Mouse (Mus musculus): ENCODE measurements at regions not wholly inside any gene's neighbourhood (a gene's known extent, or its start where the extent isn't known, plus 50 kb on each side); places are given as distances from the start of the nearest gene placed in this dataset.

DNA sequence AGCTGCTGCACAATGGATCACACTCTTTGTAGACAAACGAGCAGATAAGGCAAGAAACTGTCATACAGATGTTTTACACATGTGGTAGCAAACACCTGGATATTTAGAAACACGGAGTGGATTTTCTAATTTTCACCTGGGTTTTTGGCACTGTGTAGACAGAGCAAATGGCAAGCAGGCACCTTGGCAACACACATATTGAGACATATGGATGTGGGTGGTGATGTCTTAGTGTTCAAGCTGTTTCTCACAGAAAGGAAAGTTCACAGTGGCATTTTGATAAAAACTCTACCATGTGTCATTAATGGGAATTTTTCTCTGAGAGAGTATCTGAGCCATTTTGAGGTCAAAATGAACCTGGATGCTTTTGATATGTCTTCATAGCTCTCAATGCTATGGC lies 417.9 kb upstream of the Megf9 start:
- no peaks in the 10 kb centered on the region for H3K27me3 ChIP-seq (ENCODE audit: insufficient read depth, low read length)
- DNase-seq (ENCODE audit: low spot score) (no peak), ATAC-seq (replicated peaks; ENCODE audit: low FRiP score, low read depth) (no peak)
- WGBS, result 60% methylated on average over 2 of the region's 2 CpGs
- H3K36me3 ChIP-seq (ENCODE audit: insufficient read depth, low read length), result no peaks in the 10 kb centered on the region
- H3K27ac ChIP-seq, result no peak overlapping the region
- no peak overlapping the region for H3K9ac ChIP-seq (ENCODE audit: low read depth, low read length)
- H3K9me3 ChIP-seq (replicated peaks; ENCODE audit: low read length), result no peaks in the 10 kb centered on the region
- no peaks in the 10 kb centered on the region for H3K4me1 ChIP-seq (replicated peaks; ENCODE audit: insufficient read depth, low read length)
- H3K4me2 ChIP-seq (ENCODE audit: low read length), result no peak overlapping the region
- H3K4me3 ChIP-seq (replicated peaks; ENCODE audit: low read depth, low read length), result no peak overlapping the region
- TF ChIP-seq CTCF (IDR thresholded peaks at IDR 0.05; ENCODE audit: low read depth), result no peak

DNA sequence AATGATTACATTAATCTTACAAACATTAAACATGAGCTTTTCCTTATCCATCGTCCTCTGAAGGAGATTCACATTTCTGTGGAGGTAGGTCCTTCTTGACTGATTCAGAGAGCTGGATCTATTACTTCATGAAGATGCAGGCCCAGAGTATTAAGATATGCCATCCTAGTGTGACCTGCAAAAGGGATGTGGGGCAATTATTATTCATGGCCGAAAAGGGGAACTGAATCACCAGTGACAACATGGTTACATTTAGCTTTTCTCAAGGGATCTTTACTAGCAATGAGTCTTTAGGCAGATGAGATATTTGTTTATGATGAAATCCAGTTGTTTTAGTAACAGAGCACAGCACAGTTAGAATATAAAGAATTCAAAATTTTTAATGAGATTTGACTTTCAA lies 405.4 kb upstream of the Megf9 start:
- no peaks in the 10 kb centered on the region for H3K27me3 ChIP-seq (ENCODE audit: insufficient read depth, low read length)
- H3K4me2 ChIP-seq (ENCODE audit: low read length), result no peak overlapping the region
- DNase-seq (ENCODE audit: low spot score), result no peak
- ATAC-seq (replicated peaks; ENCODE audit: low FRiP score, low read depth), result no peak
- 77% methylated on average over 2 of the region's 2 CpGs for WGBS
- no peak overlapping the region for H3K27ac ChIP-seq
- H3K9me3 ChIP-seq (replicated peaks; ENCODE audit: low read length), result no peaks in the 10 kb centered on the region
- H3K4me1 ChIP-seq (replicated peaks; ENCODE audit: insufficient read depth, low read length), result no peaks in the 10 kb centered on the region
- H3K9ac ChIP-seq (ENCODE audit: low read depth, low read length), result no peak overlapping the region
- H3K4me3 ChIP-seq (replicated peaks; ENCODE audit: low read depth, low read length), result no peak overlapping the region
- no peak for TF ChIP-seq CTCF (IDR thresholded peaks at IDR 0.05; ENCODE audit: low read depth)
- no peaks in the 10 kb centered on the region for H3K36me3 ChIP-seq (ENCODE audit: insufficient read depth, low read length)

DNA sequence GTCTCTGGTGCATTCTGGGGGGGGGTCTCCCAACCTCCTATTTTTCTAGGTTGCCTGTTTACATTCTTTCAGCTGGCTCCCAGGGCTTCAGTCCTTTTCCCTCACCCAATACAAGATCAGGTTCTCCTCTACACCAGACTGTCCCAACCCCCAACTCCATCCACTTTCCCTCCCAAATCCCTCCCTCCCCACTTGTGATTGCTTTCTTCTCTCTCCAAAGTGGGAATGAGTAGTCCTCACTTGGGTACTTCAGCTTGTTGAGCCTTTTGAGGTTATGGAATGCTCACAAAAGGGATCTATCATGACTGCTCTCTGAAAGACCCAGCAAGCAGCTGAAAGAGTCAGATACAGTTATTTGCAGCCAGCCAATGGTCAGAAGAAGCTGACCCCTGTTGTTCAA lies 399.3 kb upstream of the Megf9 start:
- Histone ChIP-seq H3K4me3 (replicated peaks; ENCODE audit: low read depth, low read length) (no peak overlapping the region), H3K27me3 (ENCODE audit: insufficient read depth, low read length) (no peaks in the 10 kb centered on the region), H3K9me3 (replicated peaks; ENCODE audit: low read length) (no peaks in the 10 kb centered on the region), H3K27ac (no peak overlapping the region), H3K36me3 (ENCODE audit: insufficient read depth, low read length) (no peaks in the 10 kb centered on the region), H3K9ac (ENCODE audit: low read depth, low read length) (no peak overlapping the region), H3K4me1 (replicated peaks; ENCODE audit: insufficient read depth, low read length) (no peaks in the 10 kb centered on the region), H3K4me2 (ENCODE audit: low read length) (no peak overlapping the region)
- TF ChIP-seq CTCF (IDR thresholded peaks at IDR 0.05; ENCODE audit: low read depth), result no peak
- DNase-seq (ENCODE audit: low spot score) (no peak), ATAC-seq (replicated peaks; ENCODE audit: low FRiP score, low read depth) (no peak)

DNA sequence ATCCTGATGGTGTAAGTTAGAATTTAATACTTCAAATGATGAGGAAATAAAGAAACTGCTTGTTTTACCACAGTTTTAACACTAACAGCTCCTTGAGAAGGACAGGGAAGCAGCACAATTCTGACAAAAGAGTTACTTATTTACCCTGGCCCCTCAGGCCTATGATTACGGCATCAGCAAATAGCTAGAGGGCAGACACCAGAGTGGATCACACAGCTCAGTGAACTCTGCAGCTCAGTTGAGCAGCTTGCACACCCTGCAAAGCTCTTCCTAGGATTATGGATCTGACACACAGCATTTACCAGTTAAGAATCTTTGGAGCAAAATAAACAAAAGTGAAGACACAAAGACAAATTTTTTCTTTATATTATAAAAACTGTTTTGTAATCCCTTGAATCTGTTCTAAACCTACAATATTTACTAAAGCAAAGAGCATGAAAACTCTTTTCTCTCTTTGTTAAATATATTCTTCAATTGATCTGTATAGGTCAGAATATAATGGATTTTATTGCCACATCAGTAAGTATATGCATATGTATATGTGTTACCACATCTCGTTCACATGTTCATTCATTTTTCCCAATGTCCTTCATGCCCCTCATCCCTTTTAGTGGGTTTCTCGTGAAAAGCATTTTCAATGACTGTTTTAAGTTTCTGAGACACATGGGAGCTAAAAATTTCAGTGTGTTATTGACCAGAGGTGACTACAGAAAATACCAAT lies 387.3 kb upstream of the Megf9 start:
- no peak for TF ChIP-seq CTCF (IDR thresholded peaks at IDR 0.05; ENCODE audit: low read depth)
- ATAC-seq (replicated peaks; ENCODE audit: low FRiP score, low read depth) (peak; percentile 81), DNase-seq (ENCODE audit: low spot score) (peak; percentile 30)
- no peak overlapping the region for H3K4me3 ChIP-seq (replicated peaks; ENCODE audit: low read depth, low read length)
- no peak overlapping the region for H3K4me2 ChIP-seq (ENCODE audit: low read length)
- H3K4me1 ChIP-seq (replicated peaks; ENCODE audit: insufficient read depth, low read length), result no peaks in the 10 kb centered on the region
- no peak overlapping the region for H3K9ac ChIP-seq (ENCODE audit: low read depth, low read length)
- H3K27me3 ChIP-seq (ENCODE audit: insufficient read depth, low read length), result no peaks in the 10 kb centered on the region
- H3K9me3 ChIP-seq (replicated peaks; ENCODE audit: low read length), result no peaks in the 10 kb centered on the region
- no peak overlapping the region for H3K27ac ChIP-seq
- no peaks in the 10 kb centered on the region for H3K36me3 ChIP-seq (ENCODE audit: insufficient read depth, low read length)
- 57% methylated on average over 3 of the region's 3 CpGs for WGBS

DNA sequence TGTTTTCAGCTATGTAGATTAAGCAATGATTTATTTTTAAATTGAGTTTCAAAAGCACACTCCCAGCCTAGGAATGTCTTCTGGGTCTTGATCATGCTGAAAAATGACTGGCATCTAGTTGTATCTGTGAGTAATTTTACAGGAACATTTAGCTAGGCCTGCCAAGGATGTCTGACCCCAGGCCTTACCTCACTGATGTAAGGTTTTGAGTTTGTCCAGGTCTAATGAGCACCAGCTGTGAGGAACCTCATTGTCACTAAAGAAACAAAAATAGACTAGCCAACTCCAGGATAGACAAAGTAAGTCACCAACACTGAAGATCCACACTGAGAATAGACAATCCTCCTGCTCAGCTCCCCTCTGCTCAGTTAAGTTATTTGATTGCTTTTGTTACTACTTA lies 379.8 kb upstream of the Megf9 start:
- Histone ChIP-seq H3K27ac (no peak overlapping the region), H3K36me3 (ENCODE audit: insufficient read depth, low read length) (no peaks in the 10 kb centered on the region), H3K4me1 (replicated peaks; ENCODE audit: insufficient read depth, low read length) (no peaks in the 10 kb centered on the region), H3K9me3 (replicated peaks; ENCODE audit: low read length) (no peaks in the 10 kb centered on the region), H3K27me3 (ENCODE audit: insufficient read depth, low read length) (no peaks in the 10 kb centered on the region), H3K4me2 (ENCODE audit: low read length) (no peak overlapping the region), H3K4me3 (replicated peaks; ENCODE audit: low read depth, low read length) (no peak overlapping the region), H3K9ac (ENCODE audit: low read depth, low read length) (no peak overlapping the region)
- ATAC-seq (replicated peaks; ENCODE audit: low FRiP score, low read depth) (no peak), DNase-seq (ENCODE audit: low spot score) (no peak)
- no peak for TF ChIP-seq CTCF (IDR thresholded peaks at IDR 0.05; ENCODE audit: low read depth)

DNA sequence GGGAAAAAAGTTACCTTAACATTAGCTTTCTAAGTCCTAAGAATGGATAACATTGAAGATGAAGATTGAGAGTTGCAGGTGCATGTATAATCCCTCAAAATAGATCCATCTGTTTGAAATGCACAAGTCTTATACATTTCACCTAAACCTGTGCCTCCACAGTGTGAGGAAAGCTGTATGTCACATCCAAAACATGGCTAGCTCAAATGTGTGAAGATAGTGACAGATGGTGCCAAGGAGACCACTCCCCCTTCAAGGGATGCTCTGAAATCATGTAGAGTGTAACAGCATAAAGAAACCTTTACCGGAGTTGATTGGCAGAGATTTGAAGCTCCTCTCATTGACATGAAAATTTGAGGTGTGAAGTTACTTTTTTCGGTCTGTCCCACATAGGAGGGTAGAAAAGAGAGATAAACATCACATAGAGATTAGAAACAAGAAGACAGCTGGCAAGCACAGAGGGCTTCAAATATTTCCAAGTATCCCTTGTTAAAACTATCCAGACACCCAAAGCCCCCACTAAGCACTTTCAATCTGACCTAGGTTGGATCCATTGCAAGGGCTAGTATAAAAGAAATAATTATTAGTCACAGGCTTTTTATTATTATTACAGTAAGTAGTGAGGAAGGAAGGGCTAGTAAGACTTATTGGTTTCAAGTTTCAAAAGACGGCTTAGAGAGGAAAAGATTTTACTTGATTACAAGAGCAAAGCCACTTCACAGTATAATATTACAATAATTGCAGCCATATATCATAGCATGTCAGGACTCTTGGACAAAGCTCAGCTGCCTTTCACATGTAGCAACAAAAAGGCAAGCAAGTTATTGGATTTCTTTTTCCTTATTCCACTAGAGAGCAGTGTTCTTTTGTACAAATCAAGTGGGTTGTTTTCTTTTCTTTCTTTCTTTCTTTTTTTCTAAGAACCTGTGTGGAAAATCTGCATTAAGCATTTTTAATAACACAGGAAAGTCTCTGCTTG lies 372.3 kb upstream of the Megf9 start:
- H3K9me3 ChIP-seq (replicated peaks; ENCODE audit: low read length), result no peaks in the 10 kb centered on the region
- no peaks in the 10 kb centered on the region for H3K36me3 ChIP-seq (ENCODE audit: insufficient read depth, low read length)
- H3K4me3 ChIP-seq (replicated peaks; ENCODE audit: low read depth, low read length), result no peak overlapping the region
- TF ChIP-seq CTCF (IDR thresholded peaks at IDR 0.05; ENCODE audit: low read depth), result peak; percentile 65
- H3K4me1 ChIP-seq (replicated peaks; ENCODE audit: insufficient read depth, low read length), result no peaks in the 10 kb centered on the region
- 44% methylated on average over 3 of the region's 3 CpGs for WGBS
- no peak overlapping the region for H3K9ac ChIP-seq (ENCODE audit: low read depth, low read length)
- no peak overlapping the region for H3K27ac ChIP-seq
- ATAC-seq (replicated peaks; ENCODE audit: low FRiP score, low read depth), result no peak
- DNase-seq (ENCODE audit: low spot score), result peak; percentile 86
- no peaks in the 10 kb centered on the region for H3K27me3 ChIP-seq (ENCODE audit: insufficient read depth, low read length)
- H3K4me2 ChIP-seq (ENCODE audit: low read length), result no peak overlapping the region
